Mouse (Mus musculus) small intestine, adult 2 months (tissue): ENCODE measurements around the gene Inpp4a.

ENCODE experiments used
- CTCF ChIP-seq: fragments of 200-500 bp; IDR thresholded peaks from 2 replicates; pipeline ENCODE4 v1.5.1; 2012; ENCODE audit warnings: low read depth, mild to moderate bottlenecking, control low read depth, inconsistent platforms, low read length, moderate library complexity, mixed read lengths; ENCODE audit not compliant: insufficient replicate concordance, insufficient read length; ENCODE audit errors: extremely low read depth
- POLR2A ChIP-seq: fragments of 200-500 bp; IDR thresholded peaks from 2 replicates; pipeline ENCODE4 v1.6.1; 2012; ENCODE audit warnings: low read depth, mild to moderate bottlenecking, control low read depth, inconsistent platforms, low read length, moderate library complexity

GRCm38 (mm10) chr1:37427144-37427875, 127.6 kb downstream of the Inpp4a start:
- TF ChIP-seq CTCF: no peak
- no peak for TF ChIP-seq POLR2A
